Mouse (Mus musculus): ENCODE results near the gene 1700011L22Rik. TPM values are rescaled to one million over a fixed set of nuclear protein-coding genes. Genes with fewer than 3 reads are reported as not detected.

Gene 1700011L22Rik
- total RNA-seq (2023), result not detected

DNA sequence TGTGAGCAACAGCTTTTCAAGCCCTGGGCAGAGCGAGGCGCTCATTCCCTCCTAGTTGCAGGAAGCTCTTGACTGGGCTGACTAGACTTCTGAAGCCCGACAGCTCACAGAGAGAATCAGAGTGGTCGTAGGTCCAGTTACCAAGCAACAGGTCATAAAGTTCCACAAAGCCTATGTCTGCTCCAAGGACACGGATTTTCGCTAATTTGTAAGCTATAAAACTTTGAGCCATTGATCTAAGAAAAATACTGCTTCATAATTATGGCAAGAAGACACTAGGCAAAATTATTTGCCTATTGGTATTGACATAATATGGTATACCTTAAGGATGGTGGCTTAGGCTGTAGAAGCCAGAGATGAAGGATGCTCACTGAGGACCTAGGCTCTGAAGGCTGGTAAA, at the start of gene 1700011L22Rik:
1700011L22Rik (minus strand) TSS at position 101 of the 400 bp plus-strand sequence.

DNA sequence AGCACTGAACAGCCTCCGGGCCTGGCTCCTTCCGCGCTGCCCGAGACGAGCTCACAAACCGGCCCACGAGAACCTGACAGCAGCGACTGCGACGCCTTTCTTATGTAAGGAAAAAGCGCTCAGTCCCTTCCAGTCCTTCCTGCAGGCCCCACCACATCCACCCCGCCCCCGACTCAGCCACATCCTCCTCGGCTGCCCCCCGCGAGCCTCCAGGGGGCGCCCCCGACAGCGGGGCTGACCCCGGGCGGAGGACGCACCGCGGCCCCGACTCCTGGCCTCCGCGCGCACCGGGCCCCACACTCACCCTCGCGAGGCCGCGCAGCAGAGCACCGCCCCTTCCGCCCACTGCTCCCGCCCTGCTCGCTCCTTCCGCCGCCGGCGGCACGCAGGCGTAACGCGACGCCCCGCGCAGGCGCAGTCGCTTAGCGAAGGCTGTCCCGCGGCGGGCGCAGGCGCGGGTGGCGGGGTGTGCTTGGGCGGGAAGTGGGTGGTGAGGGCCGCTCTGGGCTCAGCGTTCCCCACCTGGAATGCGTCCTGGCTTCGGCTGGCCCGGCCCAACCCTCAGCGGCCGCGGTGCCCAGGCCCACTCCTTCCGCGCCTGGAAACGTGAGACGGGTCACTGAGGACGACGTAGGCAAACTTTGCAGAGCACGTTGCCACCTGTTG, 46.4 kb upstream of the 1700011L22Rik start, which contains the start of gene Mmaa:
Mmaa (minus strand) TSS at position 328 of the 666 bp plus-strand sequence.

Other genes with a start within 250 kb of the 1700011L22Rik start
- gene Zfp827, start 220.1 kb downstream of the 1700011L22Rik start, total RNA-seq (2023), result 1 to 10 TPM in 1 of 2 experiments, under 1 TPM in 1; 0.98 to 1.3 TPM
- 1 to 10 TPM; 4.2 to 6.0 TPM for gene Mmaa, start 46.4 kb upstream of the 1700011L22Rik start, total RNA-seq (2023)
- gene Smad1, start 150.9 kb upstream of the 1700011L22Rik start, total RNA-seq (2023), result 1 to 10 TPM; 7.5 to 8.8 TPM

Measured in neutrophil, adult 59 days (primary cell).